Mouse (Mus musculus): ENCODE measurements around the gene Cast. TPM values are rescaled to one million over a fixed set of nuclear protein-coding genes. Genes with fewer than 3 reads are reported as not detected.

Cast gene
- polyA plus RNA-seq, 1 experiment from 2014 or later = 42.5 TPM

DNA sequence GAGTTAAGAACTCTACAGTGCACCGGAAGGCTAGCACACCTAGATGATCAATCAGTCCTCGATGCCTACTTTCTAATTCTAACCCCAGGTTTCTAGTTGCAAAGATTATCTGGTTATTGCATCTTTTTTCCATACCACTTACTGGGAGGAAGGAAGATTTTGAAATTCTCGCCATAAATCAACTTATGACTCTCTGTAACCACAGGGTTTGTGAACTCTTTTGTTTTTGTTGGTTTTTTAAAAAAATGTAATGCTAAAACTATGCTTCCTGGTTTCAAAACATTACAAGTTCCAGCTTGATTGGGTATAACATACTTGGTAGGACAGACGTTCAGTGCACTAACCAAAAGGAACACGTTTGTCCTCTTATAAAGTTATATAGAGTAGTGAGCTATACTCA is 1.7 kb downstream of the Cast start:
- DNase-seq (ENCODE audit: low spot score) (peak; percentile 4), ATAC-seq (ENCODE audit: low read depth) (no peak)
- WGBS = 50% methylated on average over 5 of the region's 5 CpGs
- Histone ChIP-seq H3K9ac (ENCODE audit: low read depth, low read length) (no peak overlapping the region; the same call in 1 of the 2 replicates), H3K4me2 (ENCODE audit: low read depth, low read length) (peak overlapping the region; percentile 80), H3K36me3 (ENCODE audit: control insufficient read depth, insufficient read depth, low read length) (no peaks in the 10 kb centered on the region), H3K4me1 (ENCODE audit: control insufficient read depth, insufficient read depth, low read length) (0 out of 2 replicates have a peak, but pooled peaks cover 5% of the 10 kb centered on the region), H3K4me3 (ENCODE audit: low read depth, low read length) (peak overlapping the region; percentile 59), H3K9me3 (ENCODE audit: control insufficient read depth, low read length) (no peaks in the 10 kb centered on the region), H3K27me3 (replicated peaks; ENCODE audit: control insufficient read depth, insufficient read depth, low read length) (no peaks in the 10 kb centered on the region), H3K27ac (replicated peaks; ENCODE audit: low read depth, low read length) (no peak overlapping the region)

GRCm38 (mm10) chr13:74794435-74794834 is 14.2 kb downstream of the Cast start:
- Histone ChIP-seq H3K4me3 (ENCODE audit: low read depth, low read length) (no peak overlapping the region), H3K9me3 (ENCODE audit: control insufficient read depth, low read length) (no peaks in the 10 kb centered on the region), H3K36me3 (ENCODE audit: control insufficient read depth, insufficient read depth, low read length) (no peaks in the 10 kb centered on the region), H3K4me1 (ENCODE audit: control insufficient read depth, insufficient read depth, low read length) (no peaks in the 10 kb centered on the region), H3K9ac (ENCODE audit: low read depth, low read length) (no peak overlapping the region), H3K4me2 (ENCODE audit: low read depth, low read length) (no peak overlapping the region), H3K27ac (replicated peaks; ENCODE audit: low read depth, low read length) (no peak overlapping the region), H3K27me3 (replicated peaks; ENCODE audit: control insufficient read depth, insufficient read depth, low read length) (no peaks in the 10 kb centered on the region)
- 59% methylated on average over 1 of the region's 1 CpGs for WGBS
- ATAC-seq (ENCODE audit: low read depth) (no peak), DNase-seq (ENCODE audit: low spot score) (no peak)

- no peak overlapping the region for H3K4me3 ChIP-seq (ENCODE audit: low read depth, low read length)
- no peaks in the 10 kb centered on the region for H3K27me3 ChIP-seq (replicated peaks; ENCODE audit: control insufficient read depth, insufficient read depth, low read length)
- 0% methylated on average over 1 of the region's 1 CpGs for WGBS
- H3K27ac ChIP-seq (replicated peaks; ENCODE audit: low read depth, low read length) = no peak overlapping the region
- DNase-seq (ENCODE audit: low spot score) (no peak), ATAC-seq (ENCODE audit: low read depth) (no peak)
- no peak overlapping the region for H3K4me2 ChIP-seq (ENCODE audit: low read depth, low read length)
- no peaks in the 10 kb centered on the region for H3K36me3 ChIP-seq (ENCODE audit: control insufficient read depth, insufficient read depth, low read length)
- H3K9me3 ChIP-seq (ENCODE audit: control insufficient read depth, low read length) = no peaks in the 10 kb centered on the region
- H3K9ac ChIP-seq (ENCODE audit: low read depth, low read length) = no peak overlapping the region
- no peaks in the 10 kb centered on the region for H3K4me1 ChIP-seq (ENCODE audit: control insufficient read depth, insufficient read depth, low read length)
Measured at GRCm38 (mm10) chr13:74787681-74788080, 20.9 kb downstream of the Cast start.

DNA sequence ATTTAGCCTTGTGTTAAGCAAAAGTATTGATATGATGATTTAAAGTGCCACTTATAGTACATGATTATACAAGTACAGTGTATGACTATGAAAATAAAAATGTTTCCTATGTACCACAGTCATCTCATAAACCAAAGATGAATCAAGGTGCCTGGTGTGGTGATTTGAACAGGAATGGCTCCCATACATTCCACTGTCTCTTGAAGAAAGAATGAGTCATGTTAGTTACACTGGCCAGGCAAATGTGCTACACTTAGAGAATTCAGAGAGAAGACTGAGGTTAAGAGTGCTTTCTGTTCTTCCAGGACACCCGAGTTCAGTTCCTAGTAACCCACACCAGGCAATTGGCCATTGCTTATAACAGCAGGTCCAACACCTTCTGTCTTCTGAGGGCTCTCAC is 36.5 kb downstream of the Cast start:
- no peak overlapping the region for H3K27ac ChIP-seq (replicated peaks; ENCODE audit: low read depth, low read length)
- no peak overlapping the region for H3K4me3 ChIP-seq (ENCODE audit: low read depth, low read length)
- DNase-seq (ENCODE audit: low spot score) (no peak), ATAC-seq (ENCODE audit: low read depth) (no peak)
- no peak overlapping the region for H3K4me2 ChIP-seq (ENCODE audit: low read depth, low read length)
- no peaks in the 10 kb centered on the region for H3K36me3 ChIP-seq (ENCODE audit: control insufficient read depth, insufficient read depth, low read length)
- H3K9ac ChIP-seq (ENCODE audit: low read depth, low read length) = no peak overlapping the region
- no peaks in the 10 kb centered on the region for H3K27me3 ChIP-seq (replicated peaks; ENCODE audit: control insufficient read depth, insufficient read depth, low read length)
- no peaks in the 10 kb centered on the region; the same call in 1 of the 2 replicates for H3K4me1 ChIP-seq (ENCODE audit: control insufficient read depth, insufficient read depth, low read length)
- 78% methylated on average over 1 of the region's 1 CpGs for WGBS
- H3K9me3 ChIP-seq (ENCODE audit: control insufficient read depth, low read length) = no peaks in the 10 kb centered on the region

DNA sequence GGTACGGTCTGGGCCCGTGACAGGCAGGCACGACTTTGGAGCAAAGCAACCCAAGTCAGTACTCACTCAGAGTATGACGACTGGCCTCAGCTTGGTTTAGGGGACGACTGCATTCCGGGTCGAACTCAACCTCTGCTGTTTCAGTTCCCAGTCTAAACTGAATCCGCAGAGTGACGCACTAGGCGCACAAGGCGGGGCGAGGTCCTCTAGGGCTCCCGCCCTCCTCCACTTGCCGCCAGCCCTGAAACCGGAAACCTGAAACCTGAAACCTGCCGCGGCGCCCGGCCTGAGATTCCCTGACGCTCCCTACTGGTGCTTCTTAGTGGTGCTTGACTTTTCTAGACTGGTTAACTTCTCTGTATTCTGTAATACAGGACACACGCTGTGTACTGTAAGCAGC is 38.1 kb downstream of the Cast start:
- peak overlapping the region; percentile 54 for H3K4me3 ChIP-seq (ENCODE audit: low read depth, low read length)
- peak overlapping the region; percentile 64 for H3K4me2 ChIP-seq (ENCODE audit: low read depth, low read length)
- WGBS = under 1% methylated on average over 21 of the region's 21 CpGs
- H3K9ac ChIP-seq (ENCODE audit: low read depth, low read length) = peak overlapping the region; percentile 63
- DNase-seq (ENCODE audit: low spot score) = peak; percentile 96
- H3K9me3 ChIP-seq (ENCODE audit: control insufficient read depth, low read length) = no peaks in the 10 kb centered on the region
- peak overlapping the region; percentile 91 for H3K27ac ChIP-seq (replicated peaks; ENCODE audit: low read depth, low read length)
- H3K27me3 ChIP-seq (replicated peaks; ENCODE audit: control insufficient read depth, insufficient read depth, low read length) = no peaks in the 10 kb centered on the region
- no peaks in the 10 kb centered on the region for H3K36me3 ChIP-seq (ENCODE audit: control insufficient read depth, insufficient read depth, low read length)
- ATAC-seq (ENCODE audit: low read depth) = peak; percentile 99
- no peaks in the 10 kb centered on the region; the same call in 1 of the 2 replicates for H3K4me1 ChIP-seq (ENCODE audit: control insufficient read depth, insufficient read depth, low read length)

- DNase-seq (ENCODE audit: low spot score) = peak; percentile 51
- Histone ChIP-seq H3K36me3 (ENCODE audit: control insufficient read depth, insufficient read depth, low read length) (no peaks in the 10 kb centered on the region), H3K4me3 (ENCODE audit: low read depth, low read length) (peak overlapping the region; percentile 54), H3K27me3 (replicated peaks; ENCODE audit: control insufficient read depth, insufficient read depth, low read length) (no peaks in the 10 kb centered on the region), H3K9ac (ENCODE audit: low read depth, low read length) (peak overlapping the region; percentile 63), H3K9me3 (ENCODE audit: control insufficient read depth, low read length) (no peaks in the 10 kb centered on the region), H3K4me2 (ENCODE audit: low read depth, low read length) (peak overlapping the region; percentile 64), H3K4me1 (ENCODE audit: control insufficient read depth, insufficient read depth, low read length) (no peaks in the 10 kb centered on the region; the same call in 1 of the 2 replicates), H3K27ac (replicated peaks; ENCODE audit: low read depth, low read length) (peak overlapping the region; percentile 91)
- 10% methylated on average over 8 of the region's 8 CpGs for WGBS
- ATAC-seq (ENCODE audit: low read depth) = peak; percentile 34
Measured at GRCm38 (mm10) chr13:74769871-74770270, 38.7 kb downstream of the Cast start.

DNA sequence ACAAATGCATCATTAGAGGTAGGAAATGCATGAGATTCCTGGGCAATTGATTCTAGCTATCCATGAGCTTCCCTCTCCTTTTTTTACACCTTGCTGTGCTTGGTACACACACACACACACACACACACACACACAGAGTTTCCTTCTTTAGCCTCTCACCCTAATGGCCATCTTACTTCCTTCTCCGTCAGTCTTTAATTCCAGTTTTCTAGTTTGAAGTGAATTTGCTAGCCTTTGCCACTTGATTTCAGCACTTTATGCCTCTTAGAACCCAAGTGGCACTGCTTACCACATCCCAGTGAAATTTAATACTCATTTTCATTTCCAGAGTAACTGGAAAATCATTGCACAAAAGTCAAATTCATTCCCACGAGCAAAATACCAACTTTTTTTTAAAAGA is 41.4 kb downstream of the Cast start:
- ATAC-seq (ENCODE audit: low read depth) (no peak), DNase-seq (ENCODE audit: low spot score) (no peak)
- no peak overlapping the region for H3K9ac ChIP-seq (ENCODE audit: low read depth, low read length)
- H3K9me3 ChIP-seq (ENCODE audit: control insufficient read depth, low read length) = no peaks in the 10 kb centered on the region
- H3K4me2 ChIP-seq (ENCODE audit: low read depth, low read length) = no peak overlapping the region
- WGBS = 53% methylated on average over 2 of the region's 2 CpGs
- no peak overlapping the region for H3K27ac ChIP-seq (replicated peaks; ENCODE audit: low read depth, low read length)
- no peaks in the 10 kb centered on the region for H3K27me3 ChIP-seq (replicated peaks; ENCODE audit: control insufficient read depth, insufficient read depth, low read length)
- H3K4me3 ChIP-seq (ENCODE audit: low read depth, low read length) = no peak overlapping the region
- H3K36me3 ChIP-seq (ENCODE audit: control insufficient read depth, insufficient read depth, low read length) = no peaks in the 10 kb centered on the region
- H3K4me1 ChIP-seq (ENCODE audit: control insufficient read depth, insufficient read depth, low read length) = no peaks in the 10 kb centered on the region; the same call in 1 of the 2 replicates

DNA sequence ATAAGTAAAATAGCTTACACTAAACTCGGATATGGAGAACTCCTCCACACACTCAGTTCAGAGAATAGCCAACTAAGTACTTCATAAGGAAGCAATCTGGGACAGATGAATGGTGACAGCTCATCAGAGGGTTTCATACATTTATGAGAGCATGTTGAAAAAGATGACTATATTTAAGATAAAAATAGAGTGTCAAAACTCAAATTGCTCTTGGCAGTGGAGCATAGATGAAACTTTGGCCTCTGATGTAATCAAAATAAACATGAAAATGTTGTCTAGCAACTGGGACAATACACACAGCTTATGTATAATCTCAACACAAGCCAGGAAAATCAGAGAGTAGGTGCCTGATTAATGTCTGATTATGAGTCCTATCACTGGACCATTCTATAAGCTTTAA is 45.9 kb downstream of the Cast start:
- no peak overlapping the region for H3K27ac ChIP-seq (replicated peaks; ENCODE audit: low read depth, low read length)
- 87% methylated on average over 1 of the region's 1 CpGs for WGBS
- H3K4me3 ChIP-seq (ENCODE audit: low read depth, low read length) = no peak overlapping the region
- no peaks in the 10 kb centered on the region; the same call in 1 of the 2 replicates for H3K36me3 ChIP-seq (ENCODE audit: control insufficient read depth, insufficient read depth, low read length)
- no peak for DNase-seq (ENCODE audit: low spot score)
- no peak overlapping the region for H3K9ac ChIP-seq (ENCODE audit: low read depth, low read length)
- H3K9me3 ChIP-seq (ENCODE audit: control insufficient read depth, low read length) = no peaks in the 10 kb centered on the region
- H3K4me2 ChIP-seq (ENCODE audit: low read depth, low read length) = no peak overlapping the region
- H3K27me3 ChIP-seq (replicated peaks; ENCODE audit: control insufficient read depth, insufficient read depth, low read length) = no peaks in the 10 kb centered on the region
- H3K4me1 ChIP-seq (ENCODE audit: control insufficient read depth, insufficient read depth, low read length) = no peaks in the 10 kb centered on the region; the same call in 1 of the 2 replicates
- no peak for ATAC-seq (ENCODE audit: low read depth)

DNA sequence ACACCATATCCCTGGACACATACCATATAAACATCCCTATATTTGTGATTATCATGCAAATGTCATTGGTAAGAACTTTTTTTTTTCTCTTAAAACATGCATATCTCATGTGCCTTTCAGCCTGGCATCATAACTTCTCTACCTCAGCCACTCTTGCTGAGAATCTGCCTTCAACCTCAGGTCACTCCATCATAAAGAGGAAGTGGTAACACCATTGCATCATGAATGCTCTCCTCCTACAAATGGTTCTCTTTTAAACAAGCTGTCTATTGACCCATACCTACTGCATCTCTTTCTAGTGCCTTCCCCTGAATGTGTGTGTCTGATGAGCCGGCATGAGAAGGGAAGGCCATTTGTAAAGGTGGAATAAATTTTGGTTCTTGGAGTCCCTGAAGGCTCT is 49.5 kb downstream of the Cast start:
- Histone ChIP-seq H3K27me3 (replicated peaks; ENCODE audit: control insufficient read depth, insufficient read depth, low read length) (no peaks in the 10 kb centered on the region), H3K4me1 (ENCODE audit: control insufficient read depth, insufficient read depth, low read length) (no peaks in the 10 kb centered on the region), H3K9ac (ENCODE audit: low read depth, low read length) (no peak overlapping the region), H3K4me3 (ENCODE audit: low read depth, low read length) (no peak overlapping the region), H3K27ac (replicated peaks; ENCODE audit: low read depth, low read length) (no peak overlapping the region), H3K9me3 (ENCODE audit: control insufficient read depth, low read length) (no peaks in the 10 kb centered on the region), H3K36me3 (ENCODE audit: control insufficient read depth, insufficient read depth, low read length) (no peaks in the 10 kb centered on the region; the same call in 1 of the 2 replicates), H3K4me2 (ENCODE audit: low read depth, low read length) (no peak overlapping the region)
- no peak for DNase-seq (ENCODE audit: low spot score)
- ATAC-seq (ENCODE audit: low read depth) = no peak
- WGBS = 97% methylated on average over 1 of the region's 1 CpGs
